ENCODE assay signal across 27 mouse cellular contexts in genomic region chr5:51539563-51539962, GRCm38 (mm10). TPM values are rescaled to one million over a fixed set of nuclear protein-coding genes. Genes with fewer than 3 reads are reported as not detected.
A peak's percentile ranks its signal among the peaks of the same experiment; 100 is the strongest.
DNase-seq lines count a peak whose midpoint lies in the region; ATAC-seq and TF ChIP-seq lines count a peak whose summit lies in the region.
"Had no signal": no experiment of that assay in that cellular context is flagged by ENCODE, and none has a peak within 500 bp of the region (broad histone marks: within the 10 kb centered on the region; RNA-seq: fewer than 3 reads in every experiment).

No protein-coding gene starts in this region.

- TF ChIP-seq POLR2A in heart, adult 2 months (IDR thresholded peaks at IDR 0.05; ENCODE audit: insufficient read depth, low read depth, low read length) = no peak

- no peaks in the 10 kb centered on the region for H3K9me3 ChIP-seq in heart, embryonic 11.5 days (replicated peaks; ENCODE audit: control insufficient read depth, low read length)
- no peaks in the 10 kb centered on the region for H3K9me3 ChIP-seq in heart, embryonic 16.5 days (replicated peaks; ENCODE audit: control insufficient read depth, low read length)
- H3K9me3 ChIP-seq in heart, embryonic 12.5 days (replicated peaks) = no peaks in the 10 kb centered on the region
- no peaks in the 10 kb centered on the region for H3K9me3 ChIP-seq in midbrain, embryonic 11.5 days (ENCODE audit: control insufficient read depth, low read length)
- no peaks in the 10 kb centered on the region for H3K9me3 ChIP-seq in midbrain, embryonic 16.5 days (replicated peaks; ENCODE audit: control insufficient read depth, low read length, poor library complexity, severe bottlenecking)
- H3K9me3 ChIP-seq: embryonic facial prominence, embryonic 10.5 days; embryonic facial prominence, embryonic 13.5 days; forebrain, embryonic 12.5 days; forebrain, embryonic 15.5 days; heart, embryonic 15.5 days had no signal

- no peaks in the 10 kb centered on the region; the same call in 1 of the 2 replicates for H3K79me2 ChIP-seq in heart, adult 2 months (replicated peaks; ENCODE audit: control insufficient read depth, insufficient read depth, low read length)

- no peak for TF ChIP-seq EP300 in heart, adult 2 months (IDR thresholded peaks at IDR 0.05; ENCODE audit: insufficient read depth, low read depth, low read length)

- TF ChIP-seq CTCF in heart, adult 2 months (IDR thresholded peaks at IDR 0.05) = no peak

- H3K27me3 ChIP-seq in heart, adult 2 months (ENCODE audit: control insufficient read depth, insufficient read depth, low read length) = no peaks in the 10 kb centered on the region
- H3K27me3 ChIP-seq in heart, embryonic 11.5 days (ENCODE audit: control insufficient read depth, insufficient read depth, low read length) = no peaks in the 10 kb centered on the region
- no peaks in the 10 kb centered on the region for H3K27me3 ChIP-seq in heart, embryonic 16.5 days (ENCODE audit: control insufficient read depth, insufficient read depth, low read length)
- H3K27me3 ChIP-seq in heart, embryonic 12.5 days (replicated peaks) = no peaks in the 10 kb centered on the region
- H3K27me3 ChIP-seq in midbrain, embryonic 11.5 days (ENCODE audit: control insufficient read depth, insufficient read depth, low read length) = no peaks in the 10 kb centered on the region
- no peaks in the 10 kb centered on the region for H3K27me3 ChIP-seq in midbrain, embryonic 16.5 days (ENCODE audit: control insufficient read depth, insufficient read depth, low read depth, low read length)
- H3K27me3 ChIP-seq: embryonic facial prominence, embryonic 13.5 days; forebrain, embryonic 12.5 days; forebrain, embryonic 15.5 days; heart, embryonic 15.5 days had no signal

- intact Hi-C loops in heart, adult 2 months (cut with DNase I) = loop anchor here (10.0 kb wide), 1 partner anchor 355 kb away; no protein-coding TSS in a partner anchor

- no peak overlapping the region for H3K9ac ChIP-seq in heart, adult 2 months (ENCODE audit: low read depth, low read length)
- no peak overlapping the region for H3K9ac ChIP-seq in heart, embryonic 11.5 days (ENCODE audit: low read depth, low read length)
- no peak overlapping the region for H3K9ac ChIP-seq in heart, embryonic 16.5 days (ENCODE audit: low read length)
- no peak overlapping the region for H3K9ac ChIP-seq in heart, embryonic 12.5 days
- H3K9ac ChIP-seq in midbrain, embryonic 11.5 days (ENCODE audit: low read length) = no peak overlapping the region
- H3K9ac ChIP-seq in midbrain, embryonic 16.5 days (ENCODE audit: low read depth, low read length) = no peak overlapping the region
- H3K9ac ChIP-seq: embryonic facial prominence, embryonic 13.5 days; forebrain, embryonic 12.5 days; forebrain, embryonic 15.5 days; heart, embryonic 15.5 days; hindbrain, embryonic 14.5 days had no signal

- no peak overlapping the region for H3K4me3 ChIP-seq in heart, adult 2 months
- no peak overlapping the region for H3K4me3 ChIP-seq in heart, embryonic 11.5 days (ENCODE audit: low read depth, low read length)
- H3K4me3 ChIP-seq in heart, embryonic 16.5 days (ENCODE audit: low read length) = no peak overlapping the region
- H3K4me3 ChIP-seq in heart, embryonic 12.5 days = no peak overlapping the region
- no peak overlapping the region for H3K4me3 ChIP-seq in midbrain, embryonic 11.5 days (ENCODE audit: low read depth, low read length)
- H3K4me3 ChIP-seq in midbrain, embryonic 16.5 days (ENCODE audit: low read depth, low read length) = no peak overlapping the region
- H3K4me3 ChIP-seq: embryonic facial prominence, embryonic 10.5 days; embryonic facial prominence, embryonic 13.5 days; erythroblast, embryonic 14.5 days; forebrain, embryonic 12.5 days; forebrain, embryonic 15.5 days; heart, embryonic 15.5 days had no signal

- H3K36me3 ChIP-seq in heart, adult 2 months (ENCODE audit: control insufficient read depth, insufficient read depth, low read length) = peaks cover 31% of the 10 kb centered on the region
- no peaks in the 10 kb centered on the region for H3K36me3 ChIP-seq in heart, embryonic 11.5 days (ENCODE audit: control insufficient read depth, insufficient read depth, low read length)
- H3K36me3 ChIP-seq in heart, embryonic 16.5 days (ENCODE audit: control insufficient read depth, insufficient read depth) = no peaks in the 10 kb centered on the region
- no peaks in the 10 kb centered on the region; the same call in 1 of the 2 replicates for H3K36me3 ChIP-seq in heart, embryonic 12.5 days
- no peaks in the 10 kb centered on the region for H3K36me3 ChIP-seq in midbrain, embryonic 11.5 days (ENCODE audit: control insufficient read depth, insufficient read depth, low read length)
- H3K36me3 ChIP-seq in midbrain, embryonic 16.5 days (ENCODE audit: control insufficient read depth, insufficient read depth, low read length) = no peaks in the 10 kb centered on the region
- H3K36me3 ChIP-seq: embryonic facial prominence, embryonic 10.5 days; embryonic facial prominence, embryonic 13.5 days; forebrain, embryonic 12.5 days; forebrain, embryonic 15.5 days; heart, embryonic 15.5 days had no signal

- H3K27ac ChIP-seq in heart, adult 2 months = peak overlapping the region; percentile 63; the same call in 1 of the 2 replicates
- H3K27ac ChIP-seq in heart, embryonic 11.5 days (ENCODE audit: low read depth, low read length) = no peak overlapping the region
- peak overlapping the region; percentile 10; the same call in 1 of the 2 replicates for H3K27ac ChIP-seq in heart, embryonic 16.5 days (ENCODE audit: low read length)
- H3K27ac ChIP-seq in heart, embryonic 12.5 days (ENCODE audit: poor library complexity, severe bottlenecking) = no peak overlapping the region; the same call in 1 of the 2 replicates
- H3K27ac ChIP-seq in midbrain, embryonic 11.5 days (ENCODE audit: low read depth, low read length) = no peak overlapping the region
- no peak overlapping the region for H3K27ac ChIP-seq in midbrain, embryonic 16.5 days (ENCODE audit: low read length)
- H3K27ac ChIP-seq: embryonic facial prominence, embryonic 10.5 days; embryonic facial prominence, embryonic 13.5 days; forebrain, embryonic 12.5 days; forebrain, embryonic 15.5 days; hindbrain, embryonic 14.5 days; hindbrain, postnatal 0 days had no signal

- H3K4me1 ChIP-seq in heart, adult 2 months (ENCODE audit: control insufficient read depth, insufficient read depth, low read length) = peaks cover 5% of the 10 kb centered on the region
- H3K4me1 ChIP-seq in heart, embryonic 11.5 days (ENCODE audit: control insufficient read depth, insufficient read depth, low read length) = peaks cover 29% of the 10 kb centered on the region
- H3K4me1 ChIP-seq in heart, embryonic 16.5 days (ENCODE audit: control insufficient read depth, insufficient read depth, low read length) = peaks cover 50% of the 10 kb centered on the region
- H3K4me1 ChIP-seq in heart, embryonic 12.5 days (replicated peaks) = peaks cover 54% of the 10 kb centered on the region
- H3K4me1 ChIP-seq in midbrain, embryonic 11.5 days (ENCODE audit: control insufficient read depth, insufficient read depth, low read length) = no peaks in the 10 kb centered on the region; the same call in 1 of the 2 replicates
- peaks cover 7% of the 10 kb centered on the region; the same call in 1 of the 2 replicates for H3K4me1 ChIP-seq in midbrain, embryonic 16.5 days (ENCODE audit: control insufficient read depth, insufficient read depth, low read length)
- H3K4me1 ChIP-seq: embryonic facial prominence, embryonic 10.5 days; embryonic facial prominence, embryonic 13.5 days; forebrain, embryonic 15.5 days had no signal

- H3K4me2 ChIP-seq in heart, embryonic 11.5 days = no peak overlapping the region
- no peak overlapping the region for H3K4me2 ChIP-seq in heart, embryonic 16.5 days (ENCODE audit: low read depth, low read length)
- no peak overlapping the region for H3K4me2 ChIP-seq in heart, embryonic 12.5 days
- H3K4me2 ChIP-seq in midbrain, embryonic 11.5 days = no peak overlapping the region
- no peak overlapping the region for H3K4me2 ChIP-seq in midbrain, embryonic 16.5 days (ENCODE audit: low read length)
- H3K4me2 ChIP-seq: embryonic facial prominence, embryonic 13.5 days; forebrain, embryonic 12.5 days; forebrain, embryonic 15.5 days; heart, embryonic 15.5 days; hindbrain, embryonic 14.5 days had no signal

- ATAC-seq in heart, embryonic 11.5 days (replicated peaks; ENCODE audit: insufficient number of reproducible peaks, low FRiP score, low TSS enrichment) = no peak
- no peak for ATAC-seq in heart, embryonic 16.5 days (replicated peaks; ENCODE audit: extremely low read depth, insufficient read depth, low FRiP score)
- no peak for ATAC-seq in heart, embryonic 12.5 days (ENCODE audit: insufficient number of reproducible peaks, low FRiP score)
- ATAC-seq in midbrain, embryonic 11.5 days (ENCODE audit: low FRiP score) = no peak
- no peak for ATAC-seq in midbrain, embryonic 16.5 days
- ATAC-seq: activated CD4-positive, CD25-positive, alpha-beta regulatory T cell, adult 4 months; forebrain, embryonic 15.5 days; hindbrain, postnatal 0 days; inflammation-experienced regulatory T-cells, adult 6 months had no signal

- DNase-seq in heart, adult 2 months = no peak
- DNase-seq in kidney, adult 9 months = peak; percentile 67
- DNase-seq in kidney, postnatal 25 days = no peak
- peak; percentile 68 for DNase-seq in midbrain, embryonic 11.5 days (ENCODE audit: low spot score, missing footprints)
- DNase-seq: adrenal gland, adult 8-10 months; adrenal gland, postnatal 25 days; cerebellum, adult 11-12 months; cerebellum, adult 8-10 months; cerebellum, postnatal 10 days; cerebellum, postnatal 36 days; embryo, embryonic 11 days; gastrocnemius, postnatal 25 days; heart, postnatal 4 days had no signal

RNA-seq across cellular contexts. Expression of gene Ppargc1a, which starts 28.0 kb away (rescaled TPM):
- 100 to 1,000 TPM; 129 to 146 TPM for total RNA-seq in heart, adult 2 months (2021)
- 27.9 and 46.5 TPM in 2 replicates for polyA plus RNA-seq in heart, adult 2 months (2012; rRNA removed)
- polyA plus RNA-seq in heart, embryonic 11.5 days (2014; fragmentation: Nextera tagmentation; extraction: Ambion mirVana) = 40.1 and 44.6 TPM in 2 replicates
- polyA plus RNA-seq in heart, embryonic 16.5 days (2015; fragmentation: Nextera tagmentation; extraction: Ambion mirVana) = 74.5 and 78.1 TPM in 2 replicates
- polyA plus RNA-seq in heart, embryonic 12.5 days (2016; fragmentation: Nextera tagmentation; extraction: Ambion mirVana) = 51.5 and 53.5 TPM in 2 replicates
- polyA plus RNA-seq in midbrain, embryonic 11.5 days (2014; fragmentation: Nextera tagmentation; extraction: Ambion mirVana) = 2.6 and 3.3 TPM in 2 replicates
- 15.0 and 17.1 TPM in 2 replicates for polyA plus RNA-seq in midbrain, embryonic 16.5 days (2015; fragmentation: Nextera tagmentation; extraction: Ambion mirVana)
- polyA plus RNA-seq: activated CD4-positive, CD25-positive, alpha-beta regulatory T cell, adult 4 months; erythroblast, embryonic 14.5 days had no signal

Comparison
In these comparisons a context has a peak if more than half of its experiments do, and no peak if none do; other contexts are left out.
1. DNase-seq: peak in kidney, adult 9 months (single experiment) and midbrain, embryonic 11.5 days (single experiment); none in heart, adult 2 months (0 of 2) and kidney, postnatal 25 days (0 of 2).
2. H3K27ac ChIP-seq: peak in heart, adult 2 months (single experiment) and heart, embryonic 16.5 days (single experiment); none in heart, embryonic 11.5 days (single experiment), heart, embryonic 12.5 days (single experiment), midbrain, embryonic 11.5 days (single experiment) and midbrain, embryonic 16.5 days (single experiment).